Mouse (Mus musculus) urinary bladder, adult 2 months (tissue): ENCODE data around the gene Nup210l. TPM values are rescaled to one million over a fixed set of nuclear protein-coding genes. Genes with fewer than 3 reads are reported as not detected.
"Not testable (repeated sequence)": the region's sequence is repeated elsewhere in the genome, so short reads cannot be mapped to it uniquely, and the experiment has no call there.

Experiments
- DNase-seq: peaks from one replicate; pipeline ENCODE4 v3.0.0; 2022; ENCODE audit warnings: low spot score
- polyA plus RNA-seq: library from polyadenylated mRNA; depleted of rRNA; stranded (reverse); fragments of >200 nt; gene quantifications from 2 replicates; pipeline ENCODE4 v1.2.3, GENCODE M21; 2012

The Nup210l gene
- polyA plus RNA-seq, 1 experiment, result 0.80 TPM

GRCm38 (mm10) chr3:90094453-90094852 is 9.5 kb upstream of the Nup210l start:
- no peak for DNase-seq

GRCm38 (mm10) chr3:90097928-90098327 is 6.0 kb upstream of the Nup210l start:
- no peak for DNase-seq

GRCm38 (mm10) chr3:90101010-90101409 is 2.9 kb upstream of the Nup210l start:
- DNase-seq, result no peak

GRCm38 (mm10) chr3:90101673-90102072 is 2.3 kb upstream of the Nup210l start:
- DNase-seq, result no peak

GRCm38 (mm10) chr3:90102239-90102638 is 1.7 kb upstream of the Nup210l start:
- DNase-seq, result no peak

- DNase-seq, result no peak
These were observed 756 bp upstream of the Nup210l start for GRCm38 (mm10) chr3:90103176-90103575.

- no peak for DNase-seq
These were observed 7.8 kb downstream of the Nup210l start for GRCm38 (mm10) chr3:90111706-90112105.

- no peak for DNase-seq
These were observed 10.4 kb downstream of the Nup210l start for GRCm38 (mm10) chr3:90114342-90114741.

- DNase-seq, result no peak
These were observed 11.6 kb downstream of the Nup210l start for GRCm38 (mm10) chr3:90115526-90115925.

- no peak for DNase-seq
These were observed 14.3 kb downstream of the Nup210l start for GRCm38 (mm10) chr3:90118132-90118790.

GRCm38 (mm10) chr3:90122036-90122435 is 18.1 kb downstream of the Nup210l start:
- not testable (repeated sequence) for DNase-seq

GRCm38 (mm10) chr3:90125710-90126109 is 21.8 kb downstream of the Nup210l start:
- DNase-seq, result no peak

GRCm38 (mm10) chr3:90127881-90128280 is 23.9 kb downstream of the Nup210l start:
- no peak for DNase-seq

GRCm38 (mm10) chr3:90132745-90133144 is 28.8 kb downstream of the Nup210l start:
- DNase-seq, result no peak

- DNase-seq, result no peak
These were observed 29.4 kb downstream of the Nup210l start for GRCm38 (mm10) chr3:90133331-90133730.

- DNase-seq, result no peak
These were observed 30.6 kb downstream of the Nup210l start for GRCm38 (mm10) chr3:90134483-90134882.

- DNase-seq, result no peak
These were observed 31.1 kb downstream of the Nup210l start for GRCm38 (mm10) chr3:90134993-90135392.

- no peak for DNase-seq
These were observed 32.7 kb downstream of the Nup210l start for GRCm38 (mm10) chr3:90136660-90137059.

GRCm38 (mm10) chr3:90137606-90138005 is 33.7 kb downstream of the Nup210l start:
- no peak for DNase-seq

GRCm38 (mm10) chr3:90139962-90140361 is 36.0 kb downstream of the Nup210l start:
- DNase-seq, result no peak

GRCm38 (mm10) chr3:90145461-90145860 is 41.5 kb downstream of the Nup210l start:
- no peak for DNase-seq

- no peak for DNase-seq
These were observed 42.7 kb downstream of the Nup210l start for GRCm38 (mm10) chr3:90146651-90147050.

GRCm38 (mm10) chr3:90151086-90151740 is 47.3 kb downstream of the Nup210l start:
- DNase-seq, result no peak

GRCm38 (mm10) chr3:90155996-90156395 is 52.1 kb downstream of the Nup210l start:
- DNase-seq, result no peak
